Mouse (Mus musculus) adrenal gland, postnatal 4 days (tissue): ENCODE measurements at regions not wholly inside any gene's neighbourhood (a gene's known extent, or its start where the extent isn't known, plus 50 kb on each side); places are given as distances from the start of the nearest gene placed in this dataset.
"Not testable (repeated sequence)": the region's sequence is repeated elsewhere in the genome, so short reads cannot be mapped to it uniquely, and the experiment has no call there.

Experiments
- DNase-seq, 2 experiments: peaks; one replicate each; pipeline ENCODE4 v3.0.0; 2021 to 2022; ENCODE audit warnings: low spot score in 2 of 2, mixed read lengths in 2 of 2

DNA sequence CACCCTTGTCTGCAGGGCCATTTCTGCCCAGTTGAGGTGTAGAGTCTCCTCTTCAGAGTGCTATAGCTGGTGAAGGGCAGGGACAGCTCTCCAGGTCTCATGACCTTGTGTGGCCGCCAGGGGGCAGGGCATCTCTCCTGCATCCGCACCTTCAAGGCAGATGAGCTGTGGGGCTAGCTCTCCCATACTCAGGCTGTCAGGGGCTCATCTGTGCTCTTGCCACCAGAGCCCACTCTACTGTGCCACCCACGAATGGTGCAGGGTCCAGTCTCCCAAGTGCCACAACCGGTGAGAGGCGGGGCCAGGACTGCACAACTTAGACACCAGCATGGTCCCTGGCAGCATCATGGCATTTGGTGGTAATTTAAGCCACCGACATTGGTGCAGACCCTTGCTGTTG, 111.3 kb downstream of the Syt10 start:
- DNase-seq, result peak; percentile 4 to 10

DNA sequence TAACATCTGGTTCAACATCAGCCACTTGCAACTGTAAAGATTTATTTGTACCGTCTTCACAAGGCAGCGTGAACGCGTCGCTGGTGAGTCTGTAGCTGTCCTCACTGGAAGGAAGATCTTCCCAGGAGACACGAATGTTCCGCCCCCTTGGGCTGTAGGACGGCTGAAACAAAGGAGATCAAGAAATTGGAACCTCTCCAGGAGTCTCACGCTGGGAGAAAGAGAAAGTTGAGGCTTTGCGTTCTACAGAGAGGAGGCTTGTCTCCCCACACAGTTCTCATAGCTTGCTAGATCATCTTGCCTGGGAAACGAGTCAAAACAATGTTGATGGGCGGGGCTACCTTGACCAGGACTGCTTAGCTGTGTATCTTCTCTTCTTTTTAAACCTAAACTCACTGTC, 117.3 kb downstream of the Syt10 start:
- DNase-seq, result no peak

DNA sequence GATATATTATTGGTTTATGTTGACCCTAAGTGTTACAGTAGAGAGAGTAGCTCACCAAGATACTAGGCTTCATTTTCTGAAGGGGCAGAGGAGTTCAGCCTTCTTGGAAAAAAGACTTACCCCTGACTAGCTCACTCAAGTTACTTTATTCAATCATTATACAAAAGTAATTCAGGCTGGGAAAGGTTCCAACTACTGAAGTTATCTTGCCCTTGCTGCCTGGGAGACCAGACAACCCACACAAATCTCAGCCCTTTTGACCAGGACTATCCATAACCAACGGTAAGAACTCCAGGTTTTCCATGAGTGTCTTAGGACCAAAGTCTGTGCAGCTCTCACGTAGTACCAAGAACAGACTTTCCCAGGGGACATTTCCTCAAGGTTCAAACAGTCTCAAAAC, 105.5 kb upstream of the Rabl2 start:
- no peak for DNase-seq

DNA sequence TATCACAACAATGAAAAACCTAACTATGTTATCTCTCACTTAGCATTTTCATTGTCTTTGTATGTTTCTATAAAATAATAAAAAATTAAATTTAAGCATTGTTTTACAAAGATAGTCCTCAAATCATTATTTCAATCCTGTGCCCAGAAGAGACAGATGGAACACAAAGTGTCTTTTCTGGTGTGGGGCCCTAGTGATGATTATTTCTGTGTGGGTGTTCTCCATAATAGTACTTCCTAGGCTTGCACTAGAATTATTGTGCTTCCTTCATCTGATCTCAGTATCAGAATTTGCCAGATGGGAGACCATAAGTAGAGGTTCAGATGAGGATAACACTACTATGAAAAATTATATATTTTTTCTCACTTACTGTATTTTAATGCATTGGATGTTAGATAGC, 84.6 kb upstream of the Rabl2 start:
- no peak for DNase-seq

GRCm38 (mm10) chr15:89656558-89656957, 64.8 kb upstream of the Rabl2 start:
- DNase-seq, result not testable (repeated sequence)
